ENCODE assay signal across 1 mouse cellular context in the genomic region with DNA sequence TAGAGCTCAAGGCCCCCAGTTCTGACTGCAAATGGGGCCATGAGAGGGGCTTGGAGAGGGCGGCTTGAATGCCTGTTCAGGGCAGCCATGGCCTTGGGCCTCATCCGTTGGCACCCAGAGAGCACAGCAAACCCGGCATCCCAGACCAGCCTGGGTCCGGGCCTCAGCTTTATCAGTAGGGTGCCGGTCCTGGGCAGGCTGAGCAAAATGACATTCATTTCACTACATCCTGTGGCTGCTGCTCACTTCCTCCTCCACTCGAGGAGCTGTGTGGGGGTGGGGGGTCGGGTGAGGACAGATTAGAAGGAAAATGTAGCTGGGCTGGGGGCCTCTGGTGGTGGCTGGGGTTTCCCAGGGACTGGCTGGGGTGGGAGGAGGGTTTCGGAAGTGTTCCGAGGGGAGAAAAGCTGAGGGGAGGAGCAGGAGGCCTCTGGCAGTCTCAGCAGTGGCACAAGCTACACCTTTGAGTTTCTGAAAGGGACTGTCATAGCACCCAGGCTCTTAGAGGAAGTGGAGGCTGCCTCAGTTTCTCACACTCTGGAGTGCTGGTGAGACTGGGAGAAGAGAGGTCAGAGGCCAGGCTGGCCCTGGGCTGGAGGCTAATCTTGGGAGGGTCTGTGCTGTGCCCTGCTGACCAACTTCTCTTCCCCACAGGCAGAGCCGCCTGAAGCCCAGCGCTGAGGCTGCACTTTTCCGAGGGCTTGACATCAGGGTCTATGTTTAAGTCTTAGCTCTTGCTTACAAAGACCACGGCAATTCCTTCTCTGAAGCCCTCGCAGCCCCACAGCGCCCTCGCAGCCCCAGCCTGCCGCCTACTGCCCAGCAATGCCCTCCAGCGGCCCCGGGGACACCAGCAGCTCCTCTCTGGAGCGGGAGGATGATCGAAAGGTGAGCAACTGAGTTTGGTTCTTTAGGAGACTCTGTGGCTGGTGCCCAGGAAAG.
TF ChIP-seq lines count a peak whose summit lies in the region.

No protein-coding gene starts in this region.

TF ChIP-seq in CH12.LX, 34 proteins besides CTCF, POLR2A, EP300 and RAD21 (continued from another document):
- TF ChIP-seq KAT2A (IDR thresholded peaks at IDR 0.05; ENCODE audit: insufficient replicate concordance, low read length): no peak
- TF ChIP-seq GABPA (IDR thresholded peaks at IDR 0.05; ENCODE audit: insufficient replicate concordance, low read depth, low read length): no peak
- TF ChIP-seq POLR2AphosphoS2 (IDR thresholded peaks at IDR 0.05; ENCODE audit: low read depth, low read length): 0 out of 2 replicates have a peak, but pooled peaks have one; percentile 26
- TF ChIP-seq ZC3H11A (IDR thresholded peaks at IDR 0.05; ENCODE audit: low read depth, low read length): no peak
- peak; percentile 74 for TF ChIP-seq SMC3 (IDR thresholded peaks at IDR 0.05; ENCODE audit: low read depth, low read length)
- no peak for TF ChIP-seq E2F4 (IDR thresholded peaks at IDR 0.05; ENCODE audit: insufficient replicate concordance, low read depth, low read length)
- no peak for TF ChIP-seq CHD1 (IDR thresholded peaks at IDR 0.05; ENCODE audit: low read depth, low read length)
- peak; percentile 92 for TF ChIP-seq UBTF (IDR thresholded peaks at IDR 0.05; ENCODE audit: low read depth, low read length)
- TF ChIP-seq MAX (IDR thresholded peaks at IDR 0.05; ENCODE audit: low read length): no peak; the same call in 1 of the 2 replicates
- no peak for TF ChIP-seq MYC (IDR thresholded peaks at IDR 0.05; ENCODE audit: low read depth, low read length)
- TF ChIP-seq BHLHE40 (IDR thresholded peaks at IDR 0.05; ENCODE audit: low read depth, low read length): peak; percentile 86
- TF ChIP-seq MEF2A (IDR thresholded peaks at IDR 0.05; ENCODE audit: borderline replicate concordance, low read depth, low read length): peak; percentile 84; the same call in 1 of the 2 replicates
- TF ChIP-seq JUND (conservative IDR thresholded peaks at IDR 0.05; ENCODE audit: low read depth, low read length): peak; percentile 59
- TF ChIP-seq TBP (conservative IDR thresholded peaks at IDR 0.05; ENCODE audit: low read depth, low read length): peak; percentile 79
- peak; percentile 64 for TF ChIP-seq SIN3A (IDR thresholded peaks at IDR 0.05; ENCODE audit: low read length)
- peak; percentile 93 for TF ChIP-seq CHD2 (IDR thresholded peaks at IDR 0.05; ENCODE audit: low read length)
- TF ChIP-seq MXI1 (IDR thresholded peaks at IDR 0.05; ENCODE audit: low read depth, low read length): no peak; the same call in 1 of the 2 replicates
- TF ChIP-seq PAX5 (IDR thresholded peaks at IDR 0.05; ENCODE audit: low read length): no peak
- peak; percentile 82; the same call in 1 of the 2 replicates for TF ChIP-seq RCOR1 (conservative IDR thresholded peaks at IDR 0.05; ENCODE audit: low read depth, low read length)
- no peak for TF ChIP-seq ZKSCAN1 (IDR thresholded peaks at IDR 0.05; ENCODE audit: borderline replicate concordance, low read depth, low read length)
- peak; percentile 99 for TF ChIP-seq IRF4 (IDR thresholded peaks at IDR 0.05; ENCODE audit: low read depth, low read length)
- peak; percentile 90 for TF ChIP-seq ETS1 (conservative IDR thresholded peaks at IDR 0.05; ENCODE audit: low read depth, low read length)
- no peak for TF ChIP-seq USF1 (IDR thresholded peaks at IDR 0.05; ENCODE audit: low read depth, low read length)
- peak; percentile 83 for TF ChIP-seq TCF12 (IDR thresholded peaks at IDR 0.05; ENCODE audit: low read depth, low read length)
- peak; percentile 15; the same call in 1 of the 2 replicates for TF ChIP-seq JUN (IDR thresholded peaks at IDR 0.05; ENCODE audit: insufficient read depth, low read depth, low read length)
- no peak for TF ChIP-seq USF2 (conservative IDR thresholded peaks at IDR 0.05; ENCODE audit: low read depth, low read length)
- TF ChIP-seq HCFC1 (IDR thresholded peaks at IDR 0.05; ENCODE audit: low read depth, low read length): no peak
- no peak for TF ChIP-seq ZMIZ1 (IDR thresholded peaks at IDR 0.05; ENCODE audit: low read depth, low read length)
- peak; percentile 37; the same call in 1 of the 2 replicates for TF ChIP-seq MAFK (IDR thresholded peaks at IDR 0.05; ENCODE audit: insufficient replicate concordance, low read length)
- TF ChIP-seq ZNF384 (IDR thresholded peaks at IDR 0.05; ENCODE audit: low read depth, low read length): no peak
- peak; percentile 96 for TF ChIP-seq MAZ (IDR thresholded peaks at IDR 0.05; ENCODE audit: low read depth, low read length)
- peak; percentile 57 for TF ChIP-seq ELF1 (IDR thresholded peaks at IDR 0.05; ENCODE audit: low read depth, low read length)
